Mouse (Mus musculus) testis, adult 2 months (tissue): ENCODE results near the gene Ska3.

Experiments used
- CTCF ChIP-seq: fragments of 200-500 bp; IDR thresholded peaks from 2 replicates; pipeline ENCODE4 v1.5.1; 2012; ENCODE audit warnings: low read depth, mild to moderate bottlenecking, inconsistent platforms, low read length, moderate library complexity; ENCODE audit not compliant: control insufficient read depth, insufficient read depth, insufficient replicate concordance
- POLR2A ChIP-seq: fragments of 200-500 bp; IDR thresholded peaks from 2 replicates; pipeline ENCODE4 v1.6.1; 2012; ENCODE audit warnings: low read depth, mild to moderate bottlenecking, inconsistent platforms, low read length, moderate library complexity; ENCODE audit not compliant: control insufficient read depth

DNA sequence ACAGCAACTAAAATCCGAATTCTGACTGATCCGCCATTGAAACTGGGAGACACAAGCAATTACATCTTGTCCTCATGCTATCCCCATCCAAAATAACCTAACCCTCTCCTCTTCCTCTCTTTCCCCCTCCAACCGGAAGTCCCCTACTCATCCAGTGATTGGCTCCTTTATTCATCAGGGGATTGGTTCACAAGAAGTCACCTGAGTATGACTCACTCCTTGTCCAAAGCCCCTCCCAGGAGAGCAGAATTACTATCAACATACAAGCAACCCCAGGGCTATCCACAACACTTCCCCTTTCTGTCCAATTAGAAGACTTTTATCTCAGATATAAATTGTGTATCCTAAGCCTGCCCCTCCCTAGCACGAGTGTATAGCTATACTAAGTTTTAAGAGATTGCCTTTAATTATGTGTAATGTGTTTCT, 36.0 kb upstream of the Ska3 start:
- TF ChIP-seq POLR2A (no peak), CTCF (no peak)
